Mouse (Mus musculus) T-helper 1 cell (primary cell): ENCODE results near the gene Pigp.
"Not testable (repeated sequence)": the region's sequence is repeated elsewhere in the genome, so short reads cannot be mapped to it uniquely, and the experiment has no call there.

Experiments
- in situ Hi-C: fragments of 300-600 bp; cut with MboI, MseI; formaldehyde crosslinking; loops from one replicate; pipeline ENCODE4 v1.15.1; 2025; ENCODE audit warnings: high pct_unique_total_duplicates

Pigp gene

GRCm38 (mm10) chr16:94360578-94361350 lies 10.9 kb downstream of the Pigp start:
- in situ Hi-C loops, result no loop called here

- in situ Hi-C loops, result no loop called here
Observed at GRCm38 (mm10) chr16:94358091-94358490, 13.6 kb downstream of the Pigp start.

GRCm38 (mm10) chr16:94356776-94357494 lies 14.7 kb downstream of the Pigp start:
- in situ Hi-C loops, result no loop called here

GRCm38 (mm10) chr16:94356046-94356445 lies 15.6 kb downstream of the Pigp start:
- in situ Hi-C loops, result no loop called here

GRCm38 (mm10) chr16:94354450-94354849 lies 17.2 kb downstream of the Pigp start:
- in situ Hi-C loops, result no loop called here

GRCm38 (mm10) chr16:94350287-94350677 lies 21.4 kb downstream of the Pigp start:
- in situ Hi-C loops, result no loop called here

- in situ Hi-C loops, result no loop called here
Observed at GRCm38 (mm10) chr16:94349588-94350286, 21.9 kb downstream of the Pigp start.

GRCm38 (mm10) chr16:94348779-94349178 lies 22.9 kb downstream of the Pigp start:
- in situ Hi-C loops, result no loop called here

- in situ Hi-C loops, result no loop called here
Observed at GRCm38 (mm10) chr16:94347080-94347731, 24.4 kb downstream of the Pigp start.

GRCm38 (mm10) chr16:94345733-94346132 lies 25.9 kb downstream of the Pigp start:
- in situ Hi-C loops, result no loop called here

GRCm38 (mm10) chr16:94339164-94340160 lies 32.2 kb downstream of the Pigp start:
- in situ Hi-C loops, result not testable (repeated sequence)

- in situ Hi-C loops, result no loop called here
Observed at GRCm38 (mm10) chr16:94335656-94336055, 36.0 kb downstream of the Pigp start.

GRCm38 (mm10) chr16:94331886-94332252 lies 39.8 kb downstream of the Pigp start:
- in situ Hi-C loops, result no loop called here

GRCm38 (mm10) chr16:94331233-94331885 lies 40.3 kb downstream of the Pigp start:
- in situ Hi-C loops, result no loop called here

GRCm38 (mm10) chr16:94330429-94330828 lies 41.2 kb downstream of the Pigp start:
- in situ Hi-C loops, result no loop called here

- in situ Hi-C loops, result loop anchor here (5.0 to 10.0 kb wide), 2 partner anchors 237 to 396 kb away; no protein-coding TSS in a partner anchor
Observed at GRCm38 (mm10) chr16:94328881-94329867, 42.5 kb downstream of the Pigp start.

GRCm38 (mm10) chr16:94327781-94328711 lies 43.6 kb downstream of the Pigp start, which contains the start of gene Ripply3:
Ripply3 (plus strand) TSS chr16:94328420.
- in situ Hi-C loops, result loop anchor here (5.0 to 10.0 kb wide), 2 partner anchors 236 to 397 kb away; no protein-coding TSS in a partner anchor
